13 mouse cellular contexts compared by ENCODE assay signal in genomic region chr1:156864240-156864639, GRCm38 (mm10). TPM values are rescaled to one million over a fixed set of nuclear protein-coding genes. Genes with fewer than 3 reads are reported as not detected.
DNase-seq lines count a peak whose midpoint lies in the region; ATAC-seq and TF ChIP-seq lines count a peak whose summit lies in the region.
"Had no signal": no experiment of that assay in that cellular context is flagged by ENCODE, and none has a peak within 500 bp of the region (broad histone marks: within the 10 kb centered on the region; RNA-seq: fewer than 3 reads in every experiment).

No protein-coding gene starts in this region.

- peaks cover 25% of the 10 kb centered on the region for H3K4me1 ChIP-seq in heart, embryonic 16.5 days (ENCODE audit: control insufficient read depth, insufficient read depth, low read length)
- H3K4me1 ChIP-seq in lung, postnatal 0 days (ENCODE audit: insufficient read depth, low read depth, low read length), result peaks cover 8% of the 10 kb centered on the region; the same call in 1 of the 2 replicates
- H3K4me1 ChIP-seq in midbrain, embryonic 15.5 days, result no peaks in the 10 kb centered on the region

- no peak overlapping the region for H3K4me3 ChIP-seq in heart, embryonic 16.5 days (ENCODE audit: low read length)
- no peak overlapping the region for H3K4me3 ChIP-seq in lung, postnatal 0 days (ENCODE audit: low read depth, low read length)
- no peak overlapping the region for H3K4me3 ChIP-seq in midbrain, embryonic 15.5 days
- H3K4me3 ChIP-seq: liver, embryonic 13.5 days had no signal

- H3K27ac ChIP-seq in heart, embryonic 16.5 days (ENCODE audit: low read length), result peak overlapping the region; percentile 60
- no peak overlapping the region for H3K27ac ChIP-seq in lung, postnatal 0 days (ENCODE audit: low read length)
- peak overlapping the region; percentile 55; the same call in 1 of the 2 replicates for H3K27ac ChIP-seq in midbrain, embryonic 15.5 days
- H3K27ac ChIP-seq: liver, embryonic 13.5 days had no signal

- no peak overlapping the region for H3K9ac ChIP-seq in heart, embryonic 16.5 days (ENCODE audit: low read length)
- H3K9ac ChIP-seq in lung, postnatal 0 days (replicated peaks; ENCODE audit: low read depth), result no peak overlapping the region
- H3K9ac ChIP-seq in midbrain, embryonic 15.5 days, result no peak overlapping the region
- H3K9ac ChIP-seq: liver, embryonic 13.5 days had no signal

- 0 out of 2 replicates have a peak, but pooled peaks have one; percentile 40 for ATAC-seq in heart, embryonic 16.5 days (replicated peaks; ENCODE audit: extremely low read depth, insufficient read depth, low FRiP score)
- ATAC-seq in lung, postnatal 0 days, result no peak
- no peak for ATAC-seq in midbrain, embryonic 15.5 days (replicated peaks)

- H3K4me2 ChIP-seq in heart, embryonic 16.5 days (ENCODE audit: low read depth, low read length), result no peak overlapping the region
- H3K4me2 ChIP-seq in lung, postnatal 0 days (replicated peaks; ENCODE audit: low read depth, low read length), result no peak overlapping the region
- no peak overlapping the region for H3K4me2 ChIP-seq in midbrain, embryonic 15.5 days
- H3K4me2 ChIP-seq: liver, embryonic 13.5 days had no signal

- no peak for TF ChIP-seq EP300 in lung, postnatal 0 days (IDR thresholded peaks at IDR 0.05)

- 52% methylated on average over 3 of the region's 3 CpGs for WGBS in heart, embryonic 16.5 days
- WGBS in lung, postnatal 0 days, result 50% methylated on average over 3 of the region's 3 CpGs
- WGBS in midbrain, embryonic 15.5 days, result 47% methylated on average over 3 of the region's 3 CpGs

- no peaks in the 10 kb centered on the region for H3K9me3 ChIP-seq in heart, embryonic 16.5 days (replicated peaks; ENCODE audit: control insufficient read depth, low read length)
- no peaks in the 10 kb centered on the region for H3K9me3 ChIP-seq in lung, postnatal 0 days (ENCODE audit: low read length)
- no peaks in the 10 kb centered on the region for H3K9me3 ChIP-seq in midbrain, embryonic 15.5 days
- H3K9me3 ChIP-seq: liver, embryonic 13.5 days had no signal

- no peak for DNase-seq in heart, postnatal 4 days
- peak; percentile 66 for DNase-seq in lung, postnatal 0 days (ENCODE audit: low spot score)
- DNase-seq in lung, postnatal 36 days, result no peak
- DNase-seq in brain, embryonic 18.5 days (ENCODE audit: low read depth, low spot score), result peak; percentile 18
- DNase-seq in layer of hippocampus, postnatal 36 days, result no peak
- DNase-seq in layer of hippocampus, postnatal 25 days (ENCODE audit: extremely low spot score in 1 of 2, low spot score in 1 of 2), result no peak
- DNase-seq: adrenal gland, adult 2 months; cerebellum, adult 8-10 months; heart, adult 11 months; kidney, postnatal 25 days; liver, embryonic 13.5 days had no signal

- no peak for TF ChIP-seq CTCF in lung, postnatal 0 days (IDR thresholded peaks at IDR 0.05)

- no peaks in the 10 kb centered on the region for H3K27me3 ChIP-seq in heart, embryonic 16.5 days (ENCODE audit: control insufficient read depth, insufficient read depth, low read length)
- H3K27me3 ChIP-seq in lung, postnatal 0 days (replicated peaks; ENCODE audit: insufficient read depth, low read length), result no peaks in the 10 kb centered on the region
- no peaks in the 10 kb centered on the region for H3K27me3 ChIP-seq in midbrain, embryonic 15.5 days (replicated peaks)
- H3K27me3 ChIP-seq: liver, embryonic 13.5 days had no signal

- no peaks in the 10 kb centered on the region for H3K36me3 ChIP-seq in heart, embryonic 16.5 days (ENCODE audit: control insufficient read depth, insufficient read depth)
- H3K36me3 ChIP-seq in lung, postnatal 0 days (ENCODE audit: insufficient read depth, low read length), result no peaks in the 10 kb centered on the region
- H3K36me3 ChIP-seq in midbrain, embryonic 15.5 days (replicated peaks), result no peaks in the 10 kb centered on the region
- H3K36me3 ChIP-seq: liver, embryonic 13.5 days had no signal

RNA-seq across cellular contexts. Expression of gene Angptl1, which starts 25.9 kb away (rescaled TPM):
- polyA plus RNA-seq in heart, embryonic 16.5 days (2015; fragmentation: Nextera tagmentation; extraction: Ambion mirVana), result 3.0 and 3.8 TPM in 2 replicates
- total RNA-seq in heart, postnatal 4 days (2021), result 1 to 10 TPM; 2.3 to 2.9 TPM
- 0.68 and 0.85 TPM in 2 replicates for polyA plus RNA-seq in lung, postnatal 0 days (2015; fragmentation: Nextera tagmentation; extraction: Ambion mirVana)
- 0.64 and 1.1 TPM in 2 replicates for polyA plus RNA-seq in midbrain, embryonic 15.5 days (2015; fragmentation: Nextera tagmentation; extraction: Ambion mirVana)
- 1 to 10 TPM in 1 of 2 experiments, under 1 TPM in 1; 0.75 to 1.1 TPM for total RNA-seq in layer of hippocampus, postnatal 36 days (2021)
- 1 to 10 TPM; 1.1 to 1.4 TPM for total RNA-seq in layer of hippocampus, postnatal 25 days (2021)

Comparison
In these comparisons a context has a peak if more than half of its experiments do, and no peak if none do; other contexts are left out.
1. DNase-seq: peak in lung, postnatal 0 days (single experiment) and brain, embryonic 18.5 days (single experiment); none in heart, postnatal 4 days (single experiment), lung, postnatal 36 days (single experiment), layer of hippocampus, postnatal 36 days (0 of 2) and layer of hippocampus, postnatal 25 days (0 of 2).